Mouse (Mus musculus) c-Kit-positive CD71-negative TER-119-negative erythroid progenitor cells, embryonic 14.5 days (primary cell): ENCODE results near the gene Slc13a2.
A peak's percentile ranks its signal among the peaks of the same experiment; 100 is the strongest.

ENCODE experiments used
- DNase-seq: peaks from one replicate; pipeline ENCODE4 v3.0.0-alpha.2; 2013; ENCODE audit warnings: low read depth

Gene Slc13a2

DNA sequence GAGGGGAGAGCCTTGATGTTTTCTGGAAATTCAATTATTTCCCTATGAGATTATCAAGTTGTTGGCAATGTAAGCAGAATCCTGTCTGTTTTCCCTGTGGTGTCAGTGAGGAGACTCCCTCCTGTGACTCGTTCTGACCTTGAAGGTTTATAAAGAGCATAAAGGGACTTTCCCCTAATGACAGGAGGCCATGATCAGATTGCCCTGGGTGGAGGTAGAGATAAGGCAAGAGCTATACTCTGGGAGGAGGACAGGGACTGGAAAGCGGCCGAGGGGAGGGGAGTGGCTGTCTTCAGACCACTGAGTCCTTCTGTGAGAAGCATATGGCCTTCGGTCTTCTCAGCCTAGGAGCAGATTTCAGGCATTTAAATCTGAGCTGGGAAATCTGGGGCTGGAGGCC is 12.0 kb upstream of the Slc13a2 start:
- DNase-seq, result no peak

DNA sequence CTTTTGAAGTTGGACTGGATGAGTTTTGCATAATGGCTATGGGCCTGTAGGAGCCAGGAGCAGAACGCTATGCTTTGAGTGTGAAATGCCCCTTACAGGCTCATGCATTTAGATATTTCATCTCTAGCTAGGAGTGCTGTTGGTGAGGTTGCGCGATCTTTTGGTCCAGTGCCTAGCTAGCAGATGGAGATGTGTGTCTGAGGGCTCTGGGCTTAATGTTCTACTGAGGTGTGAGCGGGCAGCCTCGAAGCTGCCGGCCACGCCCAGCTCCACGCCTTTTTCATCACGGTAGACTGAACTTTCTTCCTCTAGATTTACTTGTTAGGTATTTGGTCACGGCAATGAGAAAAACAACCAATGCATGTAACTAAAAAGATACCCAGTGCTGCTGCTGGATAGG is 9.2 kb upstream of the Slc13a2 start:
- no peak for DNase-seq

DNA sequence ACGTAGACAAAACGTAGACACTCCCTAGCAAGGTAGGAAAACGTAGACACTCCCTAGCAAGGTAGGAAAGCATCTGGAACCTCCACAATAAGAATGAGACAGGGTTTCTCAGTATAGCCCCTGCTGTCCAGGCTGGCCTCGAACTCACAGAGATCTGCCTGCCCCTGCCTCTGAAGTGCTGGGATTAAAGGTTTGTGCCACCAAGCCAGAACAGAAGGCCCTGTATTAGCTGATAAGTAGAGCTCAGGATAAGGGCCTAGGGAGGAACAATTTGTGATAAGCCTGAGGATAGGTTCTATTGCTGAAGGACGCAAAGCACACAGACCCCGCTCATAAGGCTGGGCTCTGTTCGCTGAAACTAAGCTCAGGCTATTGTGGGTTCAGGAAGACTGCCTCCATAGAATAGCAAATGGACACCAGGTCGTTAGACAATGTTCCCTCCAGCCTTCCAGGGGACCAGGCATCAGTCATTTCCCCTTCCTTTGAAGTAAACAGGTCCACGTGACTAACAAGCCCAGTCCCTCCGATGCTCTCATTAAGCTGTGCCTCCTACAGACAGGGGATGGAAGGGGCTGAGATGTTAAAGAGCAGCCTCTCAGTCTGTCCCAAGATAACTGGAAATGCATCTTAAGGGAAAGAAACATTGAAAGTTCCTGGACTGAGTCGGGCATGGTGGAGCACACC is 8.3 kb upstream of the Slc13a2 start:
- DNase-seq, result no peak

DNA sequence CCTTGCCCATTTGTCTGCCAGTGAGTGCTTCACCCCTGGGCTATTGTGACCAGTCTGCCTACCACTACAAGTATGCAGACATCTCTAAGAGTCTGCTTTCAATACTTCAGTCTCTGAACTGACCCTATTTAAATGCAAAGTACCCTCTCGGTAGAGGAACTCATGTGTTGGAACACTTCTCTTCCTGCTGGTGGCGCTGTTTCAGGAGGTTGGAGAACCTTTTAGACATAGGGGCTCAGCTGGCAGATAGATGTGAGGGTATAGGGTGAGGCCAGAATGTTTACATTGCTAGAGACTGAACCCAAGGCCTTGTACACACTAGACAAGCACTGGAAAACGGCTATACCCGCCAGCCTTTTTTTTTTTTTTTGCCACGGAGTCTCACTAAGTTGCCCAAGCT is 6.3 kb upstream of the Slc13a2 start:
- DNase-seq, result no peak

DNA sequence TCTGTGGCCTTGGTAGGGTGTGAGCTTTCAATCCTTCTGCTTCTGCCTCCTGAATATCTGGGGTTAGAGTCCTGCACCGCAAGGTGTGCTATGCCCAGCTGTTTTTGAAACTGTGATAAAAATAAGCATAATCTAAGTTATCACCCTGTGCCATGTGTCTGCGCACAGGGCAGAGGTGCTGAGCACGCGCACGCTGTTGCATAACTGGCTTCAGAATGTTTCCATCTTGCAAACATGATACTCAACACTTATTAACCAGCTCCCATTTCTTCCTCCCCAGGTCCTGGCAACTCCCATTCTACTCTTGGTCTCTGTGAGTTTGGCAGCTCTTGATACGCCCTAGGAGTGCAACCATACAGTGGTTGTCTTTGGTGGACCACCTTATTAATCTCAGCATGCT is 5.6 kb upstream of the Slc13a2 start:
- DNase-seq, result no peak

DNA sequence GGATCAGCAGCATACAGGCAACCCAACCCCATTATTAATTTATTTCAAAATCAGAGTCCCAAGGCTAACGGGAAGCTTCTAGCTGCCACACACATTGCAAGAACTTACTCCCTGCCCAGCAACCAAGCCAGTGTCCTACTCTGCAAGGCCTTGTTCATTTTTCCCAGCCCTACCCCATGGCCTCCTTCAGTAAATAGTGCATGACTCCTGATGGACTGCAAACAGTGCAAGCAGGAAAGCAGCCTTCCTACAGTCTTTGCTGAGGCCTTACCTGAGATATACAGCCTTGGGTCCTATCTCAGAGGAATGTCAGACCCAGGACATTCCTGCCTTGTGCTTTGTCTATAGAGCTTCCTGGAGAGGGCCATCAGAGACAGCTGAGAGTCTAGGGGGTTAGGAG is 3.6 kb upstream of the Slc13a2 start:
- DNase-seq, result no peak

DNA sequence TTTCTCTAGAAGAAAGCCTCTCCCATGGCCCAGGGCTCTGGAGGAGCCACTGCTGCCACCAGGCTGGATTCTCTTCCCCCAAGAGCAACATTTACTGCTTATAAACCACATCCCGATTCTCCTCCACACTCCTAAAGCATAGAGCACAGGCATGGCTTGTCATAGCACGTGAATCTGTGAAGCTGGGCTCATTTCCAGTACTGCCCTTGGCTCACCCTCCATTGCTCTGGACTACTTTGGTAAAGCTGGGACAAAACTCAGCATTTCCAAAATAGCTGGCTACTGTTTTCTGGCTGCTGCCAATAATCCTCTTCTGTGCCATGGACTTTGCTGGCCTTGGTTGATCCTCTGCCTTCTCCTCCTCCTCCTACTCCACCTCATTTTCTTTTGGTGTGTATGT is 2.3 kb upstream of the Slc13a2 start:
- no peak for DNase-seq

DNA sequence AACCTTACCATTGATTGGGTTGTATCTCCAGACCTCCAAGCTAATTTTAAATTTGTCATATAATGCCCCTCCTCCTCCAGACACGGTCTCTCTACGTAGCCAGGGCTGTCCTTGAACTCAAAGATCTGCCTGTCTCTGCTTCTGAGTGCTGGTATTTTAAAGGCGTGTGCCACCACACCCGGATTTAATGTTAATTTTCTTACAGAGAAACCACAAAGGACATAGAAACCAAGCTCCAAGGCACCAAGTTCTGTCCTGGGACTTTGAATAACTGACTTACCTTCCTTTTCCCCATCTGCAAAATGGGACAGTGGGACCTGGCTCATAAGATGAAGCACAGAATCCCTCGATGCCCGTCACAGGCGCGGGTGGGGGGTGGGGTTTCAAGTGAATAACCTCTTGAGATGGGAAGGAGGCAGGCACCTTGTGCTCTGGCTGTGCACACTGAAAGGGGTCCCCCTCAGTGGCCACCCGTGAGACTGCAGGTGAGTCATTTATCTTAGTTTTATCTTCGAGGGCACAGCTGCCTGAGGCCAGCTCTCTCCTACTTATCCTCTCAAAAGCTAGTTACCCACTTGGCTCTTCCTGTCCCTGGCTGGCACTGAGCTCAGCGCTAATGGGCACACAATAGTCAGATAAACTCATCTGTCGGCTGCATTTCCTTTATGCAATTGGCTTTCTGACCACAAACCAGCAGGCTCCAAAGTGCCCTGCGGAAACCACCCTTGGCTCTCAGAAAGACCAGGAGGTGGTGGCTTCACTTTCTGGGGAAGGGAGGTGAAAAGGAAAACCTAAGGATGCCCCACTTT is 612 bp downstream of the Slc13a2 start:
- no peak for DNase-seq

DNA sequence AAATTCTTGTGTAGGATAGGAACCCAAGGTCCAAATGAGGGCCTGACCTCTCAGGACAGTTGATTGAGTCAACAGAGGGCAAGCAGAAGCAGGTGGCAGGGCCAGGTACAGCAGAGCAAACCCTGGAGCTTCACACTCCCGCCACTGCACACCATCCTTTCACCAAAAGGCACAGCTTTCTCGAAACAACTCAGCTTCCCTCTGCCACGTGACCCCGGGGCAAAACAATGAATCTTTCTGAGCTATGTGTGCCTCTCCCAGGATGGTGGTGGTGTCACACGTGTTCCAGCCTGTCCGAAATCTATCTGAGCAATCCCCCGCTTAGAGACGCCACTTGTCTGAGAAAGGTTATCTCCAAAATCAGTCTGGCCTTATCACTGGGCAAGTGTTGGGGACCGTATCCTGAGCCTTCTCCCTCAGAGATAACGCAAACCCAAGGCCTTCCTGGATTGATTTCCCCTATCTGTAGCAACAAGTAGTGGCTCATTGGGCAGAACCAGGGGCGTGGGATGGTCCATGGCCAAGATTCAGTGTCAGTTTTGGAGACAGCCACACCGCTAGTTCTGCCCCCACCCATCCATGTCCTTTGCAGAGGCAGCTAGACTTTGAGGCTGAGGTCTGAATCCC is 1.6 kb downstream of the Slc13a2 start:
- DNase-seq, result no peak

DNA sequence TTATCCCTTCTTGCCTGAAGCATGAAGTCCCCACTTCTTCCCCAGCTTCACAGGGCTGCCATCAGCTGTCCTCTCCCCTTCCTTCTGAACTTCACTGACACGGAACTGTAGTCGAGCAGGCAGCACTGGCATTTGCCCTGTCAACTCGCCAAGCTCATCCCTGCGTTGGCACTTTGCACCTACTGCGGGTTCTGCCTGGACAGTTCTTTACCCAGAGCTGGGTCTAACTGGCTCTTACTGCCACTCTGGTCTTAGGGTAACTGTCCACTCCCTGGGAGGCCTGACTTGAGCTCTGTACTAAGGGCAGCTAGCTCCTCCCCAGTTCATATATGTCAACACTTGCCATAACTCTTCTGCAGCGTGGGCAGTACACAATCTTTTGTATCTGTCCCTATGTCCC is 5.2 kb downstream of the Slc13a2 start:
- DNase-seq, result no peak

DNA sequence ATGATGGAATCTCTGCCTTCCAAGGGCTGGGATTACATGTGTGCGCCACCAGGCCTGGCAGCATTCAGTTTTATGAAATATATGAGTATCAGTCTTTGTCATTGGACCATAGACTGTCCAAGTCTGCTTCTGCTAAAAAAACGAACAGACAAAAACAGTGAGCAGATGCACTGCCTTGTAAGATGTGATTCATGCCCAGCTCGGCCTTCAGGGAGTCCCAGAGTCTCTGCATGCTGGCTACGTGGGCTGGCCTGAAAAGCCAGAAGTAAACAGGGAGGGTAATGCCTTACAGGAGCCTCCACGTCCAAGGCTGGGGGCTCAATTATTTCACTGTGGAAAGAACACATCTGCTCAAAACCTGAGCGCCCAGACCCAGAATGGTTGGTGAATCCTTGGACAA is 9.2 kb downstream of the Slc13a2 start:
- no peak for DNase-seq

DNA sequence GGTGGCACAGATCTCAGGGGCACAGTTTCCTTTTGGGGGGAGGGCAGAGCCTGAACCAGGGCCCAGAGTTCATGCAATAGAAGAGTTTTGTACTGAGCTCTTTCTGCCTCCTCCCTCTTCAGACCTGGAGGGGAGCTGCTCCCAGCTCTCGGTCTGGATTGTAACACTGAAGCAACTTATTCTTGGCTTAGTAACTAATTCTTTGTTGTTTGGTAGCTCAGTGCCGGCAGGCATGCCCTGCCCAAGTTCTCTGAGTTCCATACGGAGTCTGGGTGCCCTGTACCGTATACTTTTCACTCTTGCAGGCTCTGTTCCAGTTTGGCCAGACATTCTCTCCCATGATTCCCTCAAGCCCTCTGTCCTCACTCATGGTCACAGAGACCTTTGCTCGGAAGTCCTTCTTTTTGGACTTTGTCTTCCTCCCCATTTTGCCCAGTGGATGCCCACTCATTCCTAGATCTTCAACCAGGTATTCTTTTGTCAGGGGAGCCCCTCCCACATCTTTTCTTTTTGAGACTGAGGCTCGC is 9.6 kb downstream of the Slc13a2 start:
- no peak for DNase-seq

DNA sequence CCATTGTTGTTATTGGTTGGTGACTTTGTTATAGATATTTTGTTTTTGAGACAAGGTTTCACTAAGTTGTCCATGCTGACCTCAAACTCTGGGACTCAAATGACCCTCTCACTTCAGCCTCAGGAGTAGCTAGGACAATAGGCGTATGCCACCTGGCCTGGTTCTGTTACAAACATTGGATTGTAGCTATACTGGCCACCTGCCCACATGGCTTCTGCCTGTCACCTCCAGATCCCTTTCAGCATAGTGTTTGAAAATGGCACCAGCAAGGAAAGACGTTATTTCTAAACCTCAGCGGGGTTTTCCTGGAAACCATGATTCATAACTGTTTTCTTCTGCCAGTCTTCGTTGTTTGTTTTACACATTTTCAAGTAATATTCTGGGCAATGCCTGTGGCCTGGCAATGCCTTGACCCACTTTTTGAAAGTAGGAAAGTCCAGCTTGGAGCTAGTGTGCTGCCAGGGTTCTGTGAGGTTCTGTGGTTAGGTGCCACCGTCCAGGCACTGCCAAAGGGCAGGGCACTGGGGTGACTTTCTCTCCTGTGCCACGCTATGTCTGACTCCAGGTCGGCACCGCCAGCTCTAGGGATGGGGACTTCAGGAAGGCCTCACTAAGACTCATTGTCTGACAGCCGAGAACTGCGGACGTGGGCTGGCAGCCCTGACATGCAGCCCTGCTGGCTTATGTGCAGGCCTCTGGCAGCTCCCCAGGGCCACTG is 10.3 kb downstream of the Slc13a2 start:
- no peak for DNase-seq

DNA sequence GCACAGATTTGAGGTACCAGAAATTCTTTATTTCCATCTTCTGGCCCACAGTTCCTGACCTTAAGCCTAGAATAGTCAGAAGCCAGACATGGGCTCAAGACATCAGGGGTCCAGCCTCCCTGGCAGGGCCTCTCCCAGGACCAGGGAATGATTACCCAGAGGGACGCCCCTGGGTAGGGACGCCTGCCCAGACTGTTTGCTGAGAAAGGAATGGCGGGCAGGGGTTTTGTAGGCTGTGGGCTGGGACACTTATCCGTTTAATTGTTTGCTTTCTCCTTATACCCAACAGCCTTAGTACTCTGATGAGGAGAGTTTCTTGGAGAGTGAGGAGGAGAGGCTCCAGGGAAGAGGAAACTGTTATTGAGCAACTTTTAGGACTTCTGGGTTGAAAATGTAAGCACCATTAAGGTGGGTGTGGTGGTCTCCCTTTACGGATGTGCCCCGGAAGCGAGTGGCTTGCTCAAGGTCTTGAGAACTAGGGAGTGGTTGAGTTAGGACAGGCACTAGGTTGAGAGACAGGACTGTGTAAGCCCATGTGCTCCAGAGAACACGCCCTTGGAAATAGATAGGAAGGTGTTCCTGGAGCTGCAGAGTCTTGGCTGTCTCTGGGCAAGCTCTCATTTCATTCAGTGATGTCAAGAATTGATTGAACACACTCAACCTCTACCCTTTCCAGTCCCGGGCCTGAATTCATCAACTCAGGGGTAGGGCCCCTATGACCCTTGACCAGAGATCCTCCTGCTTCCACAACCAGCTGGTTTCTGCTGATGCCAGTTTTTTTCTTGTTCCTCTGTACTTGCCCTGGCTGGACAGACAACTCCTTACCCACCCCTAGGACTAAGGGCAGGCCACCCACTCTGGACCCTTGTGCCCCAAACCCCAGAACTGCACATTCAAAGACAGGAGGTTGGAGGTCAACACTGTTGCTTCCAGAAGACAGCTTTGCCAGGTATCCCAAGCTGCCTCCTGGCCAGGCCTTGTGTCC is 13.5 kb downstream of the Slc13a2 start:
- no peak for DNase-seq

DNA sequence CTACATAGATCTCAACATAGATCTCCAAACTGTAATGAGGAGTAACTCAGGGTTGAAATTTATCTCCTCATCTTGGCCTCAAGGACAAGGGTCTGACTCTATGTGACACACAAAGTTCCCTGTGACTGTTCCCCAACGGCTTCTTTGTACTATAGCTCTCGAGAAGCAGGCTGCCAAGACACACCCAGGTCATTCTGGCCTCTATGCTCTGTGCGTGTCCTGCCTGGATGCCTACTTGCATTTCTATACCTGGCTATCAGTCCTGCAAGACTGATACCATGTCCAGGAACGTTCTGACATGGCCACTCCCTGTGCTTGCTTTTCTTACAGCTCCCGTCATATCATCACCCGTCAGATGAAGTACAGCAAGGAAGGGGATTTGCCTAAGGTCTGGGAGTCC is 20.0 kb downstream of the Slc13a2 start:
- DNase-seq, result no peak

DNA sequence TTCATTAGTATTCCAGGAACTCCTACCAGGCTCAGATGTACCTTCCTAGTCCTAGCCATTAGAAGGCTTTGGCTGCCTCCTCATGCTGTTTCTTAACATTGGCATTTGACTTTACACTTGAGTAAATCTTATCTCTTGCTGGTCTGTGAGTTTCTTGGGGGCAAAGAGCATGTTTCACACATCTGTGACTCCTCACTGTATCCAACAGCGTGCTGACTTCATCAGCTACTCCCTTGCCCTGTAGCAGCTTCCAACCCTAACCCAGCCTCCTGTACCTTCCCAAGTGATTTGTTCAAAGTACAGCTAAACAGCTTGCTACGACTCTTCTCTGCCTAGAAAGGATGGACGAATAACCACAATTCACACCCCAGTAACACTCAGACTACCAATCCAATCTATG is 20.5 kb downstream of the Slc13a2 start:
- no peak for DNase-seq

DNA sequence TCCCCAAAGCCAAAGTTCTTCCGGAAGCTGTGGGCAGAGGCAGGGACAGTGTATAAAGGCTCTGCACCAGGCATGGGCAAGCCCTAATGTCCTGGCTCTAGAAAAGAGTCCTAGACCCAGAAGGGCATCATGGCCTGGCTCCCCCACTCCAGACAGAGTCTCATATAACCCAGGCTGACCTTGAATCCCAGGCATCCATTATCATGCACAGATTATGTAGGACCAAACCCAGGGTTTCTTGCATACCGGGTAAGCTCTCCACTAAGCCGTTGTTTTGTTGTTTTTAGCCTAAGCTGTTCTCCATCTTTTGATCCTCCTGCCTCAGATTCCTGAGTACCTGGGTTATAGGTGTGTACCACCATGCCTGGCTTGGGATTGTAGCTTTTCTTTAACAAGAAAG is 21.1 kb downstream of the Slc13a2 start:
- no peak for DNase-seq

DNA sequence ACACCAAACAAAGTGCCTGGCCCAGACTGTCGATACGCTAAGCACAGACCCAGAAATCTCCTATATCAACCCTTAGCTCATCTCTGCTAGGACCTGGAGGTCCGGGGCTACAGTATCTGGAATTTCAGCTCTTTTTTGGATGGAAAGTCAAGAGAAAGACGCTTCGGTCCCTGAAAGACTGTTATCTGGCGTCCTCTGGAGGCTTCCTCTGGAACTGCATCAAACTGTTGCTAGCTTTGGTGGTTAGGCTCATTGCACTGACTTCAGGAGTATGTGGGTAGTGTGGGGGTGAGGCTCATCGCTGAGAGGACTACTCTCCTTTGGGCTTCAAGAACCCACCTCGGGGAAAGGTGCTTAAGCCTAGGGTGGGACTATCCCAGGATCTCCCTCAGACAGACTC is 22.3 kb downstream of the Slc13a2 start:
- peak; percentile 68 for DNase-seq

DNA sequence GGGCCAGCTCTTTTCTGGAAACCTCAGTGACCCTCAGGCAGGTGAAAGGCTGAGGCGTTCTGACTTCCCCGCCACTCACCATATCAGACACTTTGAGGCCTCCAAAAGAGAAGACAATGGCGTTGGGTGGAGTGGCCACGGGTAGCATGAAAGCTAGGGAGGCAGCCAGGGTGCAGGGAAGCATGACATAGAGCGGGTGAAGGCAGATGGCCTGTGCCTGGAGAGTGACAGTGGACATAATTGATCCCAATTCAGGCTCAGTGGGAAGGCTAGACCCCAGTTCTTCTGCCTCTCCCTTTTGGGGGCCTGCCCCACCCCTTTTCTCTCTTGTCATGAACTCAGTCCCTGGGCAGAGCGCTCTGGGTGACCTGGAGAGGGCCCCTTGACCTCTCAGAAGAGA is 23.8 kb downstream of the Slc13a2 start:
- DNase-seq, result no peak

DNA sequence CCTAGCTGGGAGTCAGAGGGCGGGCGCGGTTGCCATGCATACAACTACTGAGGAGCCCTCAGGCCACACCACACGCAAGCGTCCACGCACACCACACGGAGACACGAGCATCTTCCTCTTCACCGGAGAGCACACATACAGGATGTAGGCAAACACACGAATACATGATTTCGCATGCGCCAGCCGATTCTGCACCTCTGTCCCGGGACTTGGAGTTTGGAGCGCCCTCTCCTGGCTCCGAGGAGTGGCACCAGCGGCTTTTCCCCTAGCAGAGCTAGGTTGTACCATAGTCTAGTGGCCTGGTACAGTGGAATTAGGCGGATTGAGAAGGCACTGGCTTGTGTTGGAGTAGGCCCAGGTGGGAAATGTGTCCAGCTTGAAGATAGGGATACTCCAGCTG is 24.6 kb downstream of the Slc13a2 start:
- peak; percentile 63 for DNase-seq

DNA sequence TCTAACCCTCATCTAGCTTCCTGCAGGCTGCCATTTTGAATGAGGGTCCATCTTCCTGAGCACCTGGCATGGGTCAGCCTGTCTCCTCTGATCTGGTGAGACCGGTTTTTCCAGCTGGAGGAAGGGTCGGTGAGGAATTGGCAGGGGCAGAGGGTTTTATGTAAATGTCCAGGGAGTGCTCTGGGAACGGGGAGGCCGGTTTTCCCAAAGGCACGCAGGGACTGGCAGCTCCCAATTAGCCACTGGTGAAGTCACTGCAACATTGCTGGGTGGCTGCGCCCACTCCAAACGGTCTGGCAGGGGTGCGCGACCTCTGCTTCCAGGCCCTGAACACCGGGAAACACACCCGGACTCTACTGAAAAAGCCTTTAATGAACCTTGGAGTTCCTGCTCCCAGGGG is 25.1 kb downstream of the Slc13a2 start:
- DNase-seq, result no peak
